Mouse (Mus musculus) regulatory T cell (primary cell): ENCODE measurements around the gene Fga.

ENCODE experiments used
- in situ Hi-C: fragments of 300-600 bp; cut with MboI, MseI; formaldehyde crosslinking; loops from one replicate; pipeline ENCODE4 v1.15.1; 2025; ENCODE audit warnings: high pct_unique_total_duplicates

The Fga gene

GRCm38 (mm10) chr3:83025475-83026301 lies at the start of gene Fga:
TSS of gene Fga (plus strand) at chr3:83026076.
- in situ Hi-C loops, result no loop called here

GRCm38 (mm10) chr3:82980818-82981217 lies 45.1 kb upstream of the Fga start:
- in situ Hi-C loops, result no loop called here

GRCm38 (mm10) chr3:82981861-82982260 lies 44.0 kb upstream of the Fga start:
- in situ Hi-C loops, result no loop called here

- in situ Hi-C loops, result no loop called here
These were observed 41.0 kb upstream of the Fga start for GRCm38 (mm10) chr3:82984840-82985239.

- in situ Hi-C loops, result no loop called here
These were observed 33.9 kb upstream of the Fga start for GRCm38 (mm10) chr3:82991963-82992362.

- in situ Hi-C loops, result no loop called here
These were observed 32.9 kb upstream of the Fga start for GRCm38 (mm10) chr3:82992956-82993355.

- in situ Hi-C loops, result loop anchor here (5.0 kb wide), 1 partner anchor 277 kb away; no protein-coding TSS in a partner anchor
These were observed 30.5 kb upstream of the Fga start for GRCm38 (mm10) chr3:82995368-82995767.

- in situ Hi-C loops, result loop anchor here (5.0 kb wide), 1 partner anchor 276 kb away; no protein-coding TSS in a partner anchor
These were observed 29.2 kb upstream of the Fga start for GRCm38 (mm10) chr3:82996656-82997055.

- in situ Hi-C loops, result loop anchor here (5.0 kb wide), 1 partner anchor 273 kb away; no protein-coding TSS in a partner anchor
These were observed 27.0 kb upstream of the Fga start for GRCm38 (mm10) chr3:82998772-82999463.

- in situ Hi-C loops, result loop anchor here (5.0 kb wide), 3 partner anchors 52 to 272 kb away; no protein-coding TSS in a partner anchor
These were observed 25.9 kb upstream of the Fga start for GRCm38 (mm10) chr3:82999995-83000394.

GRCm38 (mm10) chr3:83002191-83002590 lies 23.7 kb upstream of the Fga start:
- in situ Hi-C loops, result loop anchor here (5.0 kb wide), 2 partner anchors 50 to 80 kb away; no protein-coding TSS in a partner anchor

- in situ Hi-C loops, result loop anchor here (5.0 kb wide), 2 partner anchors 49 to 79 kb away; no protein-coding TSS in a partner anchor
These were observed 22.8 kb upstream of the Fga start for GRCm38 (mm10) chr3:83003068-83003467.

- in situ Hi-C loops, result loop anchor here (5.0 kb wide), 2 partner anchors 48 to 78 kb away; no protein-coding TSS in a partner anchor
These were observed 21.1 kb upstream of the Fga start for GRCm38 (mm10) chr3:83004801-83005200.

GRCm38 (mm10) chr3:83007557-83007956 lies 18.3 kb upstream of the Fga start, which contains the start of gene Fgg:
TSS of gene Fgg (plus strand) at chr3:83007724.
- in situ Hi-C loops, result no loop called here

GRCm38 (mm10) chr3:83010291-83010690 lies 15.6 kb upstream of the Fga start:
- in situ Hi-C loops, result no loop called here

- in situ Hi-C loops, result no loop called here
These were observed 14.7 kb upstream of the Fga start for GRCm38 (mm10) chr3:83011136-83011535.

GRCm38 (mm10) chr3:83011565-83011964 lies 14.3 kb upstream of the Fga start:
- in situ Hi-C loops, result no loop called here

- in situ Hi-C loops, result no loop called here
These were observed 13.2 kb upstream of the Fga start for GRCm38 (mm10) chr3:83012636-83013035.

- in situ Hi-C loops, result no loop called here
These were observed 11.9 kb upstream of the Fga start for GRCm38 (mm10) chr3:83013951-83014350.

GRCm38 (mm10) chr3:83016236-83016635 lies 9.6 kb upstream of the Fga start:
- in situ Hi-C loops, result no loop called here

- in situ Hi-C loops, result no loop called here
These were observed 5.5 kb upstream of the Fga start for GRCm38 (mm10) chr3:83020387-83020786.

GRCm38 (mm10) chr3:83021176-83021575 lies 4.7 kb upstream of the Fga start:
- in situ Hi-C loops, result no loop called here
